Mouse (Mus musculus): ENCODE measurements at regions not wholly inside any gene's neighbourhood (a gene's known extent, or its start where the extent isn't known, plus 50 kb on each side); places are given as distances from the start of the nearest gene placed in this dataset.

DNA sequence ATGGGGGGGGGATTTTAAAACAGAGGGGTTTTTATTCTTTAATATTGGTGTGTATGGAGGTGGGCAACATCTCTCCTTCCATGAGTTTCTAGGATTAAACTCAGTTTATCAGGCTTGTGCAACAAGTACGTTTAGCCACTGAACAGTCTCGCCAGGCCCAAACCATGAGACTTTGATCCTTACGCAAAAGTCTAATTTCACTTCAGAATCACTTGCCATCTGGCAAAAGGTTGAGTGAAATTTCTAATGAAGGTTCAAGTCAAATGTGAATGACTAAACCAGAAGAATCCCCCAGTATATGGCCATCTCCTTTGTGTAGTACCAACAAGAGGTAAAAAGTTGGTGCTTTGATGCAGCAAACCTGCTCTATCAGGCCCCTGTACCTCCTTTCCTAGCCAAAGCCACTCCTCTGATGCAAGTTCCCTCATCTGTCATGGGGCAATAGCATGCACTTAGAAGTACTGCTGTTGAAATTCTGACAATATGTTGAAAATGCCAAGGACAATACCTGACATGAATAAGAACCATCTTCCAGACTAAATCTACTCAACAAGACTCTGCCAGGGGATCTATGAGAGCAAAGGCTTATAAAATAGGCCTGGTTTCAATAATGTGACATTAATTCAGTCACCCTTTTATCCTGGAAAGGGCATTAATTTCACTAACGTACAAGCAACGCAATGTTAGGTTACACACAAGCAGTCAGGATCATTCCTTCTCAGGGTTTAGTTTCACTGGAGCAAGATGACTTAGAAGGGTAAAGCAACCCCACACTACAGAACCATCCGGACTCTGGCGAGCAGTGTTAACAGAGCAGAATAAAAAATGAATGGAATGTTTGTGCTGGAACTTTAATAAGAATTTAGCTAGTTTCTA is 51.9 kb upstream of the Nampt start:
- ATAC-seq (replicated peaks; ENCODE audit: insufficient number of reproducible peaks, low FRiP score, low TSS enrichment, poor library complexity, severe bottlenecking): no peak

GRCm38 (mm10) chr12:32768082-32768743 is 51.1 kb upstream of the Nampt start:
- ATAC-seq (replicated peaks; ENCODE audit: insufficient number of reproducible peaks, low FRiP score, low TSS enrichment, poor library complexity, severe bottlenecking): no peak

DNA sequence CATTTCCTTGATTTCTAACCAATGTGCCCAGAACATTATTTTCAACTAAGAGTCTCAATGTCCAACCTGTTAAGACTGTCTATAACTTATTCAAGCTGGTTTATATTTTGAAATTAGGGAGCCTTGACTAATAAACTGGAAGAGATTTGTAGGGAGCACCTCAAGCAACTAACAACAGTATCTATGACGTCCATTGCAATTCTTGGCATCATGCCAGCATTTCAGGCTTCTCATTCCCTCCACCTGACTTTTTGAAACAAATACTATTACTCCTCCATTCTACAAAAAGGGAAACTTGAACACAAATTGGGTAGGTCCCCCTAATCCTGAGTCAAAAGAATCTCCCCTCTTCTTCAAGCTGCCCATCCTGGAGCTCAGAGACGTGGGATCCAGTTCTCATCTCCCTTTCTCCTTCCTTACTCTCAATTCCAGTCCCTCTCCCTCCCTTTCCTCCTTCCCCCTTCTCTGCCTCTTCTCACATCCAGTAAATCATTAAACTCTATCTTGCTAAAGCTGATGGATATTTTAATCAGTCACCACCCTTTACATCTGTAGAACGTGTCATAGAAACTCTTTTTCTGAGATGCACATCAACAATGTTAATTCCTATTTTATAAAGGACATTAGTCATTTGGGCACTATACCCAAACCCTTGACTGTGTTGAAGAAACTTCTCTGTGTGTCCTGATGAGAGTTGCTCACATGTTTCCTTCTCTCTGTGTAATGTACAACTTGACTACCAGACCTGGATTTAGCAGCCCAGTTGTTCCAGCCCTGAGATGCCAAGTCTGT is 50.4 kb upstream of the Nampt start:
- ATAC-seq (replicated peaks; ENCODE audit: insufficient number of reproducible peaks, low FRiP score, low TSS enrichment, poor library complexity, severe bottlenecking): no peak
